Mouse (Mus musculus): ENCODE data around the gene Atf6.

Gene Atf6

GRCm38 (mm10) chr1:170771437-170772003 is 96.1 kb downstream of the Atf6 start:
- DNase-seq (ENCODE audit: low spot score): no peak

GRCm38 (mm10) chr1:170770691-170771090 is 96.9 kb downstream of the Atf6 start:
- no peak for DNase-seq (ENCODE audit: low spot score)

GRCm38 (mm10) chr1:170766997-170767396 is 100.6 kb downstream of the Atf6 start:
- DNase-seq (ENCODE audit: low spot score): no peak

GRCm38 (mm10) chr1:170764798-170765197 is 102.8 kb downstream of the Atf6 start:
- DNase-seq (ENCODE audit: low spot score): no peak

GRCm38 (mm10) chr1:170761634-170762033 is 105.9 kb downstream of the Atf6 start:
- peak; percentile 53 for DNase-seq (ENCODE audit: low spot score)

GRCm38 (mm10) chr1:170753597-170753996 is 114.0 kb downstream of the Atf6 start:
- no peak for DNase-seq (ENCODE audit: low spot score)

GRCm38 (mm10) chr1:170751797-170752196 is 115.8 kb downstream of the Atf6 start:
- no peak for DNase-seq (ENCODE audit: low spot score)

GRCm38 (mm10) chr1:170746523-170746922 is 121.0 kb downstream of the Atf6 start:
- no peak for DNase-seq (ENCODE audit: low spot score)

- no peak for DNase-seq (ENCODE audit: low spot score)
Measured at GRCm38 (mm10) chr1:170741497-170742246, 125.9 kb downstream of the Atf6 start.

- DNase-seq (ENCODE audit: low spot score): no peak
Measured at GRCm38 (mm10) chr1:170734866-170735265, 132.7 kb downstream of the Atf6 start.

GRCm38 (mm10) chr1:170732596-170732890 is 135.0 kb downstream of the Atf6 start:
- DNase-seq (ENCODE audit: low spot score): no peak

GRCm38 (mm10) chr1:170731865-170732595 is 135.5 kb downstream of the Atf6 start:
- no peak for DNase-seq (ENCODE audit: low spot score)

GRCm38 (mm10) chr1:170729267-170729962 is 138.2 kb downstream of the Atf6 start:
- DNase-seq (ENCODE audit: low spot score): no peak

GRCm38 (mm10) chr1:170728524-170728923 is 139.0 kb downstream of the Atf6 start:
- DNase-seq (ENCODE audit: low spot score): no peak

- DNase-seq (ENCODE audit: low spot score): no peak
Measured at GRCm38 (mm10) chr1:170721560-170721959, 146.0 kb downstream of the Atf6 start.

- no peak for DNase-seq (ENCODE audit: low spot score)
Measured at GRCm38 (mm10) chr1:170718133-170718810, 149.3 kb downstream of the Atf6 start.

GRCm38 (mm10) chr1:170717241-170717828 is 150.2 kb downstream of the Atf6 start:
- no peak for DNase-seq (ENCODE audit: low spot score)

GRCm38 (mm10) chr1:170711731-170712130 is 155.8 kb downstream of the Atf6 start:
- DNase-seq (ENCODE audit: low spot score): no peak

- DNase-seq (ENCODE audit: low spot score): no peak
Measured at GRCm38 (mm10) chr1:170709969-170710368, 157.6 kb downstream of the Atf6 start.

GRCm38 (mm10) chr1:170709481-170709880 is 158.1 kb downstream of the Atf6 start:
- DNase-seq (ENCODE audit: low spot score): no peak

- no peak for DNase-seq (ENCODE audit: low spot score)
Measured at GRCm38 (mm10) chr1:170709034-170709433, 158.5 kb downstream of the Atf6 start.

- DNase-seq (ENCODE audit: low spot score): no peak
Measured at GRCm38 (mm10) chr1:170706046-170706445, 161.5 kb downstream of the Atf6 start.
